Mouse (Mus musculus) left cerebral cortex, postnatal 25 days (tissue): ENCODE measurements around the gene Zp2. TPM values are rescaled to one million over a fixed set of nuclear protein-coding genes. Genes with fewer than 3 reads are reported as not detected.

Source experiments
- DNase-seq, 2 experiments: peaks; one replicate each; pipeline ENCODE4 v3.0.0; 2022; ENCODE audit warnings: low spot score in 2 of 2, mixed read lengths in 1 of 2
- intact Hi-C: fragments of 180-260 bp; cut with DNase I; formaldehyde crosslinking; loops from one replicate; pipeline ENCODE4 v1.15.1; 2025
- total RNA-seq, 2 experiments: library from RNA; stranded (reverse); gene quantifications; 2 replicates each; pipeline ENCODE4 v1.2.3; 2021

Gene Zp2
- not detected for total RNA-seq

DNA sequence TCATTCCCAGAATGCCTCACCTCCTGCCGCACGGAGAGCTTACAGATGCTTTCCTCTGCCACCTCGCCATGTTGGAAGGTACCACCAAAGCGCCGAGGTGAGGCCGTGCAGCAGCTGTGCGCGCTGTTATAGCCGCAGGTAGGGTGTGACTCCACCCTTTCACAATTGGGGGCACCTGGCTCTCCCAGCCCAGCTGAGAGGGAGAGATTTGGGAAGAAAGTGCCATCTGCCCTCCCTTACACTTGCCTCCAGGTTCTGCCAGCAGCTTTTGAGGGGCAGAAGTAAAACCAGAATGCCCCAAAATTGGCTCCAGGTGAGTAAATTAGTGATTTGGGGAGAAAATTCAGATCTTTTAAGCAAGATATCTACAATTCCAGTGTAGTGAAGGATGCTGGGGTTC, at the start of gene Zp2:
Zp2 (minus strand) TSS at position 101 of the 400 bp plus-strand sequence.
- DNase-seq, result no peak
- intact Hi-C loops, result no loop called here

DNA sequence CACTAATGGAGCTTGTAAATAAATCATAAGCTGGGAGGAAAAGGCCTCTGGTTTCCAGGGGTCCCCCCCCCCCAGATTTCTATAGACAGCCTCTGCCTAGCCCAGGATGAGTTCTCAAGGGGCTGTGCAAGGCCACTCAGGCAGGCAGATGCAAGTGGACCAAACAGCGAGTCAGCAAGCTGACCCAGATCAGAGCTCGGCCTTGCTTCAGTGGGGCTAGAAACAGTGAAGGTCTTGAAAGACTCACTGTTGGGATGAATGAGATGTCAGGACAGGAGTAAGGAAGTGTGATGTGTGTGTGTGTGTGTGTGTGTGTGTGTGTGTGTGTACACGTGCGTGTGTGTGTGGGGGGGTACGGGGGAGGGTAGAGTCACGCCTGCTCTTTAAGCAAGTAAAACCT, 47.7 kb upstream of the Zp2 start:
- DNase-seq, result no peak
- intact Hi-C loops, result no loop called here

- intact Hi-C loops, result no loop called here
- peak in 1 of 2 experiments; percentile 33 for DNase-seq
These were observed 47.1 kb upstream of the Zp2 start for GRCm38 (mm10) chr7:120192207-120192606.

- no peak for DNase-seq
- intact Hi-C loops, result no loop called here
These were observed 45.1 kb upstream of the Zp2 start for GRCm38 (mm10) chr7:120190150-120190665.

DNA sequence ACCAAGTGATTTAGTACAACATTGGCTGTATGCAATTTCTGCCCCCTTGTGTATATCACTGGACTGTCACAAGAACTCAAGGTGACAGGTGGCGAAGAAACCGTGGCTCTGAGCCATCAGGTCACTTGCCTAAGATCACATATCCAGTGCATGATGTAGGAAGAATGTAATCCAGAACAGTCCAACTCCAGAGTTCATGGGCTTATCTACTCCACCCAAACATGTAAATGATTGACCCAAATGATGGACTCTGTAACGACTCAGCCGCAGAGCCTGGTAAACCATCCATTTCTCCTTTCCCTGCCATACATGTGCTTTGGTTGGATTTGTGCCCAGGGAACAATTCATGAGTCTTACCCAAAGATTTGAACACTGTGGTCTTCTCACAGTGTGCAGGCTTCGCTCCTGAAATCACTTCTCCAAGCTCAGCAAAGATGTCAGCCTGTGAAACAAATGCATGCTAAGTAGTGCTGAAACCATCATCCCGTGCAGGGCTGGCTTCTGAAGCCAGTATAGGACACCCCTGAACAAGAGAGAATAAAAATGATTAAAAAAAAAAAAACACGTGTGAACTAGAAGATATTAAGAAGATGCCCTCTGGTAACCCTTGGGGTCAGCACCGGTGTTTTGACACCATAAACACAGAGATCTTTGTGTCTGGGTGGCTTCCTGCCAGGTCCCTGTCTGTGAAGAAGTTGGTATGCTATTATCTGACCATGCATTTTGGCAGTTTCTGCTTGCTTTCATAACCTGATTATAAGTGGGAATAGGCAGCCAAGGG, 44.5 kb upstream of the Zp2 start:
- intact Hi-C loops, result no loop called here
- DNase-seq, result no peak

DNA sequence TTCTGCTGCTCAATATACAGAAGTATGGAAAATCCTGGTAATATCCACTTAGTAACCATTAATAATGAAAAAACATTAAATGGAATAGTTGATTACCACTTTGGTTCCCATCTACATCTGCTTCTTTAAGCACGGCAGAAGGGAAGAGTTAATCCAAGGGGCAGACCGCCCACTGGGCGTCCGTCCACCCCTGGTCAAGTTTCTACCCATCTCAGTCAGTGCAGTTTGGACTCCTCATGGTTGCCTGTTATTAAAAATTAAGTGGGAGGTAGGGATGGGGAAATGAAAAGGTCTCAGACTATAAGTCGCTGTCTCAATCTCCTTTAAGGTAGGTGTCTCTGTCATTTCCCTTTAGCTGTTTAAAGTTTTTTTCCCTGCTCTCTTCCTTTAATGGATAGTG, 43.9 kb upstream of the Zp2 start:
- no peak for DNase-seq
- intact Hi-C loops, result no loop called here

- intact Hi-C loops, result no loop called here
- no peak for DNase-seq
These were observed 37.8 kb upstream of the Zp2 start for GRCm38 (mm10) chr7:120182891-120183290.

- intact Hi-C loops, result no loop called here
- no peak for DNase-seq
These were observed 36.5 kb upstream of the Zp2 start for GRCm38 (mm10) chr7:120181401-120182230.

- no peak for DNase-seq
- intact Hi-C loops, result no loop called here
These were observed 35.5 kb upstream of the Zp2 start for GRCm38 (mm10) chr7:120180547-120180946.

DNA sequence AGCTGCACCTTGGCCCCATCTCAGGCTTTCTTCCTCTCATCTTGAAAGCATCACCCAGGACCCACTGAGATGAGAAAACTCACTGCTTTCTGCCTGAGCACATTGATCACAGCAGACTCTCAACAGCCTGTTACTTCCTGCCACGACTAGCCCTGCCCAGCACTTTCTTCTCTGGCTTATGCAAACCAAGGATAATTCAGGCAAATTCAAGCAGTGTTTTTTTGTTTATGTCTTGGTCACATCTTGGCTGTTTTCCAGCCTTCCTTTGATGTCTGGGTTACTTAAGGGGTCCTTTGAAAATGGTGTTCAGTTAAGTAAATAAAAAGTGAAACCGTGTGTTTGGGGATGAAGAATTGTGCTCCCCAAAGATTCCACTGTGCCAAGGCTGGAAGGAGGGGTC, 33.8 kb upstream of the Zp2 start:
- DNase-seq, result no peak
- intact Hi-C loops, result no loop called here

DNA sequence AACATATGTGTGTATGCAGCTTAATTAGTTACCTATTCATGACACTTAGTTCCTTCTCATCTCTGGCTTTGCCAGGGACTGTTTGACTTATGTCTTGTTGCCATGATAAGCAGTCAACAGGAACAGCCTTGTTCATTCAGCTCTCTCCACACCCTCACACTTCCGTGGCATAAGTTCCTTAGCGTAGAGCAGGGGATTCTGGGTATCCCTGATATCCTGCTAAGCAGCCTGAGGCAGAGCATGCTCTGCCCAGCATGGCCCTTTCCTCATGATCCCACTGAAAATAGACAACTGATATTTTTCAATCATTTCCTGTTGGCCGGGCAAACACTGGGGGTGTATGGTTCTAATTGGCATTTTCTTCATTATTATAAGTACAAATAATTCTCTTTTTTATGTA, 32.5 kb upstream of the Zp2 start:
- no peak for DNase-seq
- intact Hi-C loops, result no loop called here

DNA sequence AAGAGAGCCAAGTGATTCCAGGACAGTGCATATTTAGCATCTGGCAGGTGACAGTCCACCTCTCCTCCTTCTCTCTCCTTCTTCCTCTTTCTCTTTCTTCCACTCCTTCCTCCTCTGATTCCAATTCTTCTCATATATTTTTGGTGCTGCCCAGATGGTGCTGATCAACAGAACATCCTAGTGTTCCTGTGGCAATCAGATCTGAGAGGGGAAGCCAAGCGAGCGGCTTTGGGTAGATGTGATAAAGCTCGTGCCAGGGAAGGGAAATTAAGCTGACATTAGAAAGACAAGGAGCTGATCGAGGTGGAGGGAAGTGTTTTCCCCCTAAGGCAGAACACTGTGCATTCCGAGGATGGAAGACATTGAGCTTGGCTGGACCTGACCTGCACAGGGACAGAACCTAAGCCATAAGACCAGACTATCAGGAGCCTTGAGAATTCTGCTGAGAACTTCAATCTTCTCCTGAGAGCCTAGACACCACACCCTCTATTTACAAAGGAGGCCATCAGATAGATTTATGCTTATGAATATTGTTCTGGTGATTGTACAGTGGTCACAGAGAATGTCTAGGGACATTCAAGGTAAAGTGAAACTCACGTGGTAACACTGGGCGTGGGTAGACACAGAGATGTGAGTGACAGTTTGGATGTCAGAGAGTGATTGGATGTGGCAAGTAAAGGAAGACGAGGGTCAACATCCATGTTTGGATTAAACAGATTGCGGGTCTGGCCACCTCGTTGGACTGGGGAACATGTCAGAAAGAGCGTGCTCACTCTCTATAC, 29.8 kb upstream of the Zp2 start:
- intact Hi-C loops, result no loop called here
- DNase-seq, result peak in 1 of 2 experiments; percentile 44

- intact Hi-C loops, result no loop called here
- DNase-seq, result no peak
These were observed 28.6 kb upstream of the Zp2 start, which contains the start of gene Anks4b for GRCm38 (mm10) chr7:120173603-120174244. Gene Anks4b (plus strand): TSS chr7:120173858.

DNA sequence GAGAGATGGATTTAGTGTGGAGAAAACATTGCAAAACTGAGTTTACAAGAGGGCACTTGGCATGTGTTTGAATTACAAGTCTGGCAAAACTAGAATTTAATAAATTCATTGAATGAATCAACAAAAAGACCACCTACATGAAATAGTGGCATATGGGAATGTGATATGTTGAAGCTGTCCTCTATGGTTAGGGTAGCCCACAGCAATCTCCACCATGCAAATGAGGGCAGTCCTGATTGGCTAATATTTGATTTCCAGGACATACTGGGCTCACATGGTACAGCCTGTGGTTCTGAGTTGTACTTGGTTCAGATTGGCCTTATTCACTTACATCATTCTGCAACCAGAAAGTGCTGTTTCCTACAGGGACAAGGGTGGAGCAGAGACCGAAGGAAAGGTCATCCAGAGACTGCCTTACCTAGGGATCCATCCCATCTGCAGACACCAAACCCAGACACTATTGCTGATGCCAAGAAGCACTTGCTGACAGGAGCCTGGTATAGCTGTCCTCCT, 27.2 kb upstream of the Zp2 start:
- intact Hi-C loops, result no loop called here
- no peak for DNase-seq

- DNase-seq, result no peak
- intact Hi-C loops, result no loop called here
These were observed 18.6 kb upstream of the Zp2 start for GRCm38 (mm10) chr7:120163581-120164251.

- intact Hi-C loops, result no loop called here
- DNase-seq, result no peak
These were observed 13.1 kb upstream of the Zp2 start for GRCm38 (mm10) chr7:120158121-120158613.

DNA sequence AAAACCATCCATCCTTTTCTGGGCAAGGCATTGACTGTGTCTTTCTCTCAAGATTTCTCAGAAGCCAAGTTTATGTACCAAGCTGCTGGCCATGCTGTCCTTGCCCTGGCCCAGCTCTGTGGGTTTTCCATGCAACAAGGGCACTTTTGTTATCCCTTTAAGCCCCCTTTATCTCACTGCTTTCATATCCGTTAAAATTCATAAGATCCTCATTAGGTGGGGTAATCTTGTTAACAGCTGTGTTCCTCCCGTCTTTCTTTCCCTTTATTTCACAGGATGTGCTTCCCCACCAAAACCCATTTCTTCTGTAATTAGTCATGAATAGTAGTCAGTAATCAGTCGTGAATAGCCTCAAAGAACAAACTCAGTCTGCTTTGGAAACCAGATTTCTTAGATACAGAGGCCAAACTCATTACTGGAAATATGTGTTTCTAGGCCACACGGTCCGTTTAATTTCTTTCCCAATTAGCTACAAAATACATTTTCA, 12.5 kb upstream of the Zp2 start:
- no peak for DNase-seq
- intact Hi-C loops, result no loop called here

DNA sequence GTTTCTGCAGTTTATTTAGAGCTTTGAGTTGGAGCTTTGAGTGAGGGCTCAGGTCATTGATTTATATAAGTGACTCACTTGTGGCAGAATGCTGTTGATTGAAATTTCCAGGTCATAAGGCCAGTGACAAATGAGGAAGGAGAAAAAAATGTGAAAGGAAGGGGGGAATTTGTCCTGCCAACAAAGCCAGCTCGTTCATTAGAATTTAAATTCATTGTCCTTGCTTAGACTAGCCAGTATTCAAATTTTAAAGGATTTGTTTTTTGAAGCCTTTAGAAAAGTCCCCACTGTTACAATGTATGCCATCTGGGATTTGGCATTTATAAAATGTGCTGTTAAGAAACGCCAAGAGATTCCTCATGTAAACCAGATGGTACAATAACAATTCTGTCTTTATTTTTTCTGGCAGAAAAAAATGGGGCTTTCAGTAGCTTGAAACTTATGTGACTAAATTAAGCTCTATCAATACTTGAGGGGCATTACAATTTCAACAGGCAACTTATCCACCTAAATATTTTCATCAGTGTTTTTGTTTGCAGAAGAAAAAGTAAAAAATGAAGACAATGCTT, 11.8 kb upstream of the Zp2 start:
- intact Hi-C loops, result no loop called here
- DNase-seq, result peak in 1 of 2 experiments; percentile 79
